Mouse (Mus musculus) liver, postnatal 0 days (tissue): ENCODE measurements around the gene Ttll1. TPM values are rescaled to one million over a fixed set of nuclear protein-coding genes. Genes with fewer than 3 reads are reported as not detected.

Experiments
- ATAC-seq: fragments of 200-750 bp; cut with Nextera tagmentation; 2 replicates; pipeline ENCODE4 v1.8.0; 2017; ENCODE audit warnings: mild to moderate bottlenecking, moderate library complexity
- DNase-seq: peaks from one replicate; pipeline ENCODE4 v3.0.0-alpha.2; 2016
- H3K27ac ChIP-seq: fragments of 300-500 bp; sonication (generic); 2 replicates; pipeline ENCODE4 v1.5.1; 2014; ENCODE audit warnings: antibody characterized with exemption, moderate library complexity, mild to moderate bottlenecking, low read depth
- H3K27me3 ChIP-seq: fragments of 300-500 bp; sonication (generic); 2 replicates; pipeline ENCODE4 v1.6.1; 2014; ENCODE audit warnings: low read length, control low read depth, mixed read lengths; ENCODE audit not compliant: insufficient read depth
- H3K36me3 ChIP-seq: fragments of 300-500 bp; sonication (generic); replicated peaks from 2 replicates; pipeline ENCODE4 v1.6.1; 2014; ENCODE audit warnings: mild to moderate bottlenecking, control low read depth, low read length, moderate library complexity, mixed read lengths; ENCODE audit not compliant: insufficient read depth
- H3K4me1 ChIP-seq: fragments of 300-500 bp; sonication (generic); 2 replicates; pipeline ENCODE4 v1.6.1; 2014; ENCODE audit warnings: antibody characterized with exemption, mild to moderate bottlenecking, control low read depth; ENCODE audit not compliant: insufficient read depth
- H3K4me2 ChIP-seq: fragments of 300-500 bp; sonication (generic); 2 replicates; pipeline ENCODE4 v1.6.1; 2014; ENCODE audit warnings: low read depth, mild to moderate bottlenecking, low read length, moderate library complexity, mixed read lengths
- H3K4me3 ChIP-seq: fragments of 300-500 bp; sonication (generic); 2 replicates; pipeline ENCODE4 v1.5.1; 2014; ENCODE audit warnings: low read depth, low read length
- H3K9ac ChIP-seq: fragments of 300-500 bp; sonication (generic); replicated peaks from 2 replicates; pipeline ENCODE4 v1.6.1; 2014; ENCODE audit warnings: mild to moderate bottlenecking, moderate library complexity
- H3K9me3 ChIP-seq: fragments of 300-500 bp; sonication (generic); 2 replicates; pipeline ENCODE4 v1.6.1; 2016; ENCODE audit warnings: mild to moderate bottlenecking, control low read depth, low read length, mixed read lengths
- CTCF ChIP-seq: sonication (generic); IDR thresholded peaks from 2 replicates; pipeline ENCODE4 v1.5.1; 2016; ENCODE audit warnings: antibody characterized with exemption, low read depth
- EP300 ChIP-seq: IDR thresholded peaks from 2 replicates; pipeline ENCODE4 v1.6.1; 2016; ENCODE audit warnings: antibody characterized with exemption, low read depth, mild to moderate bottlenecking
- WGBS: fragments of 180-500 bp; shearing (Covaris S2); extraction: QIAGEN DNeasy Blood & Tissue Kit; methylation state at CpG from one replicate; pipeline ENCODE4 v1.1.7; 2014; ENCODE audit not compliant: insufficient replicate concordance; 5-methylcytosine and 5-hydroxymethylcytosine counted together
- polyA plus RNA-seq: library from polyadenylated mRNA; unstranded; fragments of >200 nt; fragmentation: Nextera tagmentation; extraction: Ambion mirVana; gene quantifications from 2 replicates; pipeline ENCODE4 v1.2.1, GENCODE M21; 2015

The Ttll1 gene
- polyA plus RNA-seq, 1 experiment from 2014 or later = 3.2 TPM

DNA sequence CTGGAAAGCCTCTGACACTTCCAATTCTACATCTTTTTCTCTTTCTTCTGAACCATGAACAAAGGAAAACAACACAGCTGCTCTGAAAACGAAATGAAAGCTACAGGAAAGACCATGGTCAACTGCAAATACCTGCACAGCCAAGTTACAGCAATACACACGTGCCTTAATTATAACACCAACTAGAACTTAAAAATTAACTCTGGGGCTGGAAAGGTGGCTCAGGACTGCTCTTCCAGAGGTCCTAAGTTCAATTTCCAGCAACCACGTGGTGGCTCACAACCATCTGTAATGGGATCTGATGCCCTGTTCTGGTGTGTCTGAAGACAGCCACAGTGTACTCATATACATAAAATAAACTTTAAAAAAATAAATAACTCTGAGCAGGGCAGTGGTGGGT, 55.7 kb downstream of the Ttll1 start:
- 48% methylated on average over 3 of the region's 3 CpGs for WGBS
- TF ChIP-seq EP300 (no peak), CTCF (no peak)
- H3K27me3 ChIP-seq = no peaks in the 10 kb centered on the region
- no peaks in the 10 kb centered on the region for H3K36me3 ChIP-seq
- H3K4me3 ChIP-seq = no peak overlapping the region
- no peak overlapping the region for H3K9ac ChIP-seq
- no peak overlapping the region for H3K4me2 ChIP-seq
- DNase-seq (no peak), ATAC-seq (no peak)
- peak overlapping the region; percentile 48; the same call in 1 of the 2 replicates for H3K27ac ChIP-seq
- H3K4me1 ChIP-seq = peaks cover 56% of the 10 kb centered on the region
- no peaks in the 10 kb centered on the region for H3K9me3 ChIP-seq

DNA sequence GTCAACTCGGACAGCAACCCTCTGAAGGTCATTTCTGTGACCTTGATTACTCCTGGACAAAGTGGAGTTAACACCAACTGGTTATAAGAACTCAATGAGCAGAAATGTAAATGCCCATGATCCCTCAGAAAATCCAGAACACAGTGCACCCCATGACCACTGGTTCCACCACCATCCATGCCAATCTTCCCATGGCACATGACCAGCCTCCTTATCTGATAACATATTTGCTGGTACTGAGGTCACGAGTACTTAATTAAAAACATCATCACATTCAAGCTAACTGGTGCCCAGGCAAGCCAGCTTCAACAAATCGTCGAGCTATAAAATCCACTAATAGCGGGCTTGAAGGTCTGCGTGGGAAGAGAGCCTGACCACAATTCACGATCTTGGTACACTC, 56.3 kb downstream of the Ttll1 start:
- Histone ChIP-seq H3K36me3 (no peaks in the 10 kb centered on the region), H3K9me3 (no peaks in the 10 kb centered on the region), H3K4me3 (no peak overlapping the region), H3K4me2 (no peak overlapping the region), H3K27me3 (no peaks in the 10 kb centered on the region), H3K4me1 (peaks cover 62% of the 10 kb centered on the region), H3K9ac (no peak overlapping the region), H3K27ac (peak overlapping the region; percentile 48)
- no peak for ATAC-seq
- DNase-seq = no peak
- TF ChIP-seq EP300 = no peak
- no peak for TF ChIP-seq CTCF
- 75% methylated on average over 7 of the region's 7 CpGs for WGBS

DNA sequence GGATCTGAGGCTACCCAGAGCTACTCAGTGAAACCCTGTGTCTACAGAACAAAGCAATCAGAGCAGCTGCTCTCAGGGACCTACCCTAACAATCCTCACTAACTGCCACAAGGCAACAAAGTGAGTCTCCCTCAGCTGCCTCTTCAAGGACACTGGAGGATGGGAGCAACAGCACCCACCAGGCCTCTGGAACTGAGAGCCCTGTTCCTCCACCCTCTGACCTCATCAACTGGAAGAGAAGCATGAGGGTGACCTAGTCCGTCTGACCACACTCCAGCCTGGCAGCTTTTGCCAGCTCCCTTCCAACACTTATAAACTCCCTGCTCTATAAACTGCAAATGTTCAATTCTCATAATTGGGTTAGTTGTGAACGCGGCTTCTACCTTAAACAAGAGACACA, 56.8 kb downstream of the Ttll1 start:
- ATAC-seq = no peak
- no peaks in the 10 kb centered on the region for H3K27me3 ChIP-seq
- no peaks in the 10 kb centered on the region for H3K36me3 ChIP-seq
- DNase-seq = no peak
- H3K27ac ChIP-seq = peak overlapping the region; percentile 48; the same call in 1 of the 2 replicates
- H3K9me3 ChIP-seq = no peaks in the 10 kb centered on the region
- H3K4me1 ChIP-seq = peaks cover 64% of the 10 kb centered on the region
- TF ChIP-seq CTCF (no peak), EP300 (no peak)
- H3K4me3 ChIP-seq = no peak overlapping the region
- no peak overlapping the region for H3K9ac ChIP-seq
- no peak overlapping the region for H3K4me2 ChIP-seq
- 82% methylated on average over 3 of the region's 3 CpGs for WGBS

DNA sequence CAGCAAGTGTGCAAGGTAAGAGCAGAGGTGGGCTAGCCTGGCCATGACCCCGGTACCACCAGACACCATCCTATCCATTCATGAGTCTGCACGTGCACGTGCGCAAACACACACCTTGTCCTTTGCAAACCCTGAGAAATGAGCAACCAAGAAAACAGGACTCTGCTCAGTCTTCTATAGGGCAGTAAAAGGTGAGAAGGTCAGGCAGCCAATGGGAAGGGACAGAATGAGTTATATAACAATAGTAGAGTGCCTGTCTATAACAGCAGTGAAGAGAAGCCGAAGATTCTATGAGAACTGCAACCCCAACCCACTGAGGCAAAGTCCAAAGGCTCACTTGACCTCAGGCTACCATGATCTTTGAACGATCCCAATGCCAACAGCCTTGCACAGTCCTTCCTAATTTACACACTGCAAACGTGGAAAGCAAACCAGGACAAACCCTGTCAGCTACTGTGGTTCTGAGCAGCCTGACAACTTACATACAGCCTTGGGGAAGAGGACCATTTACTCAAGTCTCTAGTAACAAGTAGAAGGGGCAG, 58.4 kb downstream of the Ttll1 start:
- no peaks in the 10 kb centered on the region for H3K27me3 ChIP-seq
- H3K4me1 ChIP-seq = peaks cover 75% of the 10 kb centered on the region
- TF ChIP-seq CTCF = no peak
- TF ChIP-seq EP300 = no peak
- H3K27ac ChIP-seq = peak overlapping the region; percentile 80
- H3K9me3 ChIP-seq = no peaks in the 10 kb centered on the region
- no peak overlapping the region for H3K4me3 ChIP-seq
- no peak overlapping the region for H3K4me2 ChIP-seq
- WGBS = 52% methylated on average over 7 of the region's 7 CpGs
- no peaks in the 10 kb centered on the region for H3K36me3 ChIP-seq
- DNase-seq (no peak), ATAC-seq (0 out of 2 replicates have a peak, but pooled peaks have one; percentile 3)
- H3K9ac ChIP-seq = no peak overlapping the region

DNA sequence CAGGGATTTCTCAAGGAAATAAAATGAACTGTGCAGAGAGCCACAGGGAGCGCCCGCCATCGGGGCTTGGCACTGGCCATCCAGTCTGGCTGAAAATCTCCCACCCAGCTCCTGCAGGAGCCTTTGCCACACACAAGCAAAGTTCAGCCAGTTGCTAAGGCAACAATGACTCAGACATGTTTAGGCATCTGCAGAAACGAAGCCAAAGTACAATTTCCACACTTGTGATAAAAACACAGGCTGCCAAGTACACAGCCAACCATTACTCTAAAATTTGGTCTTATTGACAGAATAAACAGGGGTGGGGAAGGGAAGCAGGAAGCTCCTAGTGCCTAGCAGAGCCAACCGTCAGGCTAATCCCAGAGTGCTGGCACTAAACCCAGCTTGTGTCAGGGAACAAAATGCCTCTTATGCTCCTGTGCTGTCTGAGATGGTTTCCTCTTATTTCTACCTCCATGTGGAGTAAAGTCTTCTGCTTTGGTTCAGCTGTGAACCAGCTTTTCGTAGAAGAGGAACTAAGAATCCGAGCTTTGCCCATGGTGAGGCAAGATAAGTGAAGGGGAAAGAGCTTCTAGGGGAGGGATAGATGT, 59.0 kb downstream of the Ttll1 start:
- TF ChIP-seq CTCF = no peak
- no peak for TF ChIP-seq EP300
- DNase-seq = peak; percentile 51
- no peaks in the 10 kb centered on the region for H3K9me3 ChIP-seq
- peak; percentile 82 for ATAC-seq
- 46% methylated on average over 7 of the region's 7 CpGs for WGBS
- peaks cover 76% of the 10 kb centered on the region for H3K4me1 ChIP-seq
- no peaks in the 10 kb centered on the region for H3K36me3 ChIP-seq
- H3K27ac ChIP-seq = peak overlapping the region; percentile 80
- H3K27me3 ChIP-seq = no peaks in the 10 kb centered on the region
- H3K9ac ChIP-seq = no peak overlapping the region
- no peak overlapping the region for H3K4me2 ChIP-seq
- no peak overlapping the region for H3K4me3 ChIP-seq

DNA sequence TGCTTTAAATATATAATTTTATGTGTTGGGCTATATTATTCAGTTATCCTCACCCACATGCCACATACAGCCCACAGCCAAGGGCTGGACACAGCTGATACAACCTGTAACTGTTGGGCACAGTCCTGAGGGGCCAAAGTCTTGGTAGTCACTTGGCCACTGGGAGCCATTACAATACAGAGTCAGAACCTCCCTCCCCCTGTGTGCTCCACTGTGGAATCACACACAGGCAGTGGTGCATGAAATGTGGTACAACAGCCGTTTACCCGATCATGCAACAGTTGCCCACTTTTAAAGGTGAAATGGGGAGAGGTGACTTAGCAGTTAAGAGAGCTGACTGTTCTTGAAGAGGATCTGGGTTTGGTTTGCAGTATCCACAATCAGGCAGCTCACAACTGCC, 60.7 kb downstream of the Ttll1 start:
- Histone ChIP-seq H3K9ac (no peak overlapping the region), H3K4me1 (peaks cover 85% of the 10 kb centered on the region), H3K4me2 (no peak overlapping the region)

More for the DNA sequence above, 60.7 kb downstream of the Ttll1 start:
- 83% methylated on average over 2 of the region's 2 CpGs for WGBS
- Histone ChIP-seq H3K27ac (no peak overlapping the region), H3K36me3 (no peaks in the 10 kb centered on the region), H3K4me3 (no peak overlapping the region), H3K27me3 (no peaks in the 10 kb centered on the region), H3K9me3 (no peaks in the 10 kb centered on the region)
- DNase-seq (no peak), ATAC-seq (no peak)
- TF ChIP-seq CTCF (no peak), EP300 (no peak)
